Mouse (Mus musculus): ENCODE results near the gene Myh2.

The Myh2 gene

DNA sequence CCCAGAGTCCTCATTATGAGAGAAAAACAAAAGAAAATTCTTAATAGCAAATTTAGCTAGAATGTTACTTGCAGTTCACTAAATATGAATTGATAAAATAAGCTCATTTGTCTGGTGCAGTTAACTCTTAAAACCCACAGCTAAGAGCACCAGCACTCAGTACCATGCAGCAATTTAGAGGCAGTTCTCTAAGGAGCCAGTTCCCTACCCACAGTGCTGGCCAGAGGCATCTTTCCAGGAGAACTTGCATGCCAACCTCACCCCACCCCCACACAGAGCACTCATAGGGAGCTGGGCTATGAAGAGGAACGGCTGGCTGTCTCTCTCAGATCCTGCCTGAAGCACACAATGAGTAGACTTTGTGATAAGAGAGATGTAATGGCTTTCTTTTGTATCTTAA is 17.7 kb upstream of the Myh2 start:
- no peak for DNase-seq

DNA sequence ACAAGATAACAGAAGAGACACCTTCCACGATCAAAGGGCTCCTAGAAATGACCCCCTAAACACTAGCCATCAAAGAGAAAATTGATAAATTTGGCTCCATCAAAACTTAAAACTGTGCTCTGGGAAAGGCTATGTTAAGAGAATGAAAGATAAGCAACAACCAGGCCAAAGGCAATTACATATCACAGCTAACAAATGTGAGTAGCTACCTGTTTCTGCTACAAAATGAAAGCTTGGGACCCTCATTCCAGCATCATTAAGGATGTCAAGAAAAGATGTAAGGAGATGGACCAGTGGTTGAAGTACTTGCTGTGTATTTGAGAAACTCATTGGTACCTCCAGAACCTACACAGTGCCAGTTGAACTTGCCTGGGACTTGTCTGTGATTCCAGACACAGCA is 17.0 kb upstream of the Myh2 start:
- no peak for DNase-seq

DNA sequence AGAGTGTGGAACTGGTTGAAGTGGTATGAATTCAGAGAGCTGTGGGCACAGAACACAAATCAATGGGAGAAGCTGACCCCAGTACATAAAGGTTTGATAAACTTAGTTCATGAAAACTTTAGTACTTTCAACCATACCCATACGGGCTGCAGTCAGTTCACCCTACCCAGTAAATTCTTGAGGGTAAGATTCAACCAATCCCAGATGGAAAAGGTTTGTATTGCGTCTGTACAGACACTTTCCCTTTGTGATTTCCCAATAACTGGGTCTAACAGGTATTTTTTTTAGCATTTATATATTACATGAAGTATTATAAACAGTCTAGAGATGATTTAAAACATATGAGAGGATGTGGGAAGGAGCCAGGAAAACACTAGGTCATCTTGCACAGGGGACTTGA is 15.2 kb upstream of the Myh2 start:
- no peak for DNase-seq

DNA sequence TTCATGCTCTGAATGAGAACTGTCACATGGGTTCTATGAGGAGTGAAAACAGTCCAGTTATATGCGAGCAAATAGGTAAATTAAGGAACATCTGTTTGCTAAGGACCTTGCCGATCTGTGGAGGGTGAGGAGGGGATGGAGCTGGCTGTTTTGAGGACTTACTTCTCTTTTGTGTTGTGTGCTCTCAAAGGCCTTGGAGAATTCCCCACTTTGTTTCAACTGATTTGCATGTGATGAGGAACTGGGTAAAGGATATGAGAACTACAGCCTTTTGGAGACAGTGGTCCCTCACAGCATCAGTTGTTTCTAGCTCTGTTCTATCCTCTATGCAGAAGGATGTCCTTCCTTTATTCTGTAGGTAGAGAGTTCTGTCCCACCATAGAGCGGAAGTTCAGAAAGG is 10.7 kb upstream of the Myh2 start:
- no peak for DNase-seq

DNA sequence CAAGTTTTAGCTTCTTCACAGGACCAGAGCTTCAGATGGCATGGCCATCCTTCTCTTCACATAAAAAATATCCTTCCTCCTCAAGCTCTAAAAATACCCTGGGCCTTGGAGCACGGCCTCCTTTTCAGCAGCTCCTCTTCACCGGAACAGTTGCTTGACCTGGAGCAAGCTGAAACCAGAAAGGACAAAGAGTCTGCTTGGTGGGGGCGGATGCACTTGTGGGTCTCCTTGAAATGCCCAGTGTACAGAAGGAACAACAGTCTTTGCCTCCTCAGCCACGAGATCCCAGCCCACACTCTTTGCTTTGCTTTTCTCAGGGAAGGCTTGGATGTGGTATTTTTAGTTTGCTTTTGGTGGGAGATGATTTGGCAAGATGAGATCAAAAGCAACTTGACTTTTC is 7.1 kb upstream of the Myh2 start:
- no peak for DNase-seq

DNA sequence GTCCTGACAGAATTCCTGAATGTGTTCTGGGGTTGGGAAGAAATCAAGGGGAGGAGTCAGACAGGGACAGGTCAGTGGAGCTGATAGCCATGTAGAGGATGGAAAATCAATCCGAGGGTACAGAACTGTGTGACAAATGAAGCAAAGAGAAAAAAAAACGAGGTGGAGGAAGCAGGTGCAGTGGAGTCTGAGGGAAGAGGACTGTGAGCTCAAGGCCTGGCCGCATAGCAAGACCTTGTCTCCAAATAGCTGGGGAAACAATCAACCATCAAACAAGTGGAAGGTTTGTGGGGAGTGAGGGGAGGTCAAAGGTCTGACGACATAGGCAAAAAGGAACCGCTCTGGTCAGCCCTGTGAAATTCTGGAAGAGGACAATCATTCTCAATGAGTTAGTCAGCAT is 6.0 kb upstream of the Myh2 start:
- DNase-seq, result no peak

DNA sequence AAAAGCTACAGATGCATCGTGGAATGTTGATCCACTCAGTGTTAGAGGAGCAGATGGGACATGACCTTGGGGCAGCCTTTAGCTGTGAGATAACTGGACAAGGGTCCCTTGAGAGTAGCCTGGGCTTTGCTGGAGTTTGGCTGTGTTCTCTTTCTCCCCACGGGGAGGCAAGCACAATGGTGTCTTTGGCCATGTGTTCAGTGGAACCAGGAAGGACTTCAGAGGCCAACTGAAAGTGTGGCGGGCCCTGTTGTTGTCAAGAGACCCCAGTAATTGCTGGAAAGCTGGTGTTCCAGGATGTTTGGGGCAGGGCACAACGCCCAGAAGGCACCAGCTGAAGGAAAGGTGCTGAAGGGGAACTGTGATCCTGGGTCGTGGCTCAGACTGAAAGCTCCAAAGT is 1.5 kb upstream of the Myh2 start:
- DNase-seq, result no peak

DNA sequence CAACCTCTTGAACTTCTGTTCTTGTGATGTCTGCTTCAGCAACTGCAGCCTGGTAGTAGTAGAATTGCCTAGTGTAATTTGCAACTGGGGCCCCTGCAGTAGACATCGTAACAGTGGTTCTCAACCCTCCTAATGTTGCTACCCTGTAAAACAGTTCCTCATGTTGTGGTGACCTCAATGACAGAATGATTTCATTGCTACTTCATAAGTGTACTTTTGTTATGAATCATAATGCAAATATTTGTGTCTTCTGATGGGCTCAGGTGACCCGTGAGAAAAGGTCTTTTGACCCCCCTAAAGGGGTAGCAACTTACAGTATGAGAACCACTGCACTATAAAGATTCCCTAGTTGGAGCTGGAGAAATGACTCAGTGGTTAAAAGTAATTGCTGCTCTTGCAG is 1.6 kb downstream of the Myh2 start:
- DNase-seq, result no peak

DNA sequence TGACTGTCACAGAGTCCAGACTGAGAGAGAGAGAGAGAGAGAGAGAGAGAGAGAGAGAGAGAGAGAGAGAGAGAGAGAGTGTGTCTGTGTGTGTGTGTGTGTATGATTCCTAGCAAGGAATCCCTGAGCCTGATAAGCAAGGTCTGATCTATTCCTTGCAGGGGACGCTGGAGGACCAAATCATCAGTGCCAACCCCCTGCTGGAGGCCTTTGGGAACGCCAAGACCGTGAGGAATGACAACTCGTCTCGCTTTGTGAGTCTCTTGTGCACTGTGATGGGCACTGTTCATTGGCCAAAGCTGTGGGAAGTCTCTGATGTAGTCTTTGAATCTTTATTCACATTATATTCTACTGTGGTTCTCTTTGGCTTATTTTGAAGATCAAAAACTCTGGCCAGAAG is 5.5 kb downstream of the Myh2 start:
- DNase-seq, result no peak

DNA sequence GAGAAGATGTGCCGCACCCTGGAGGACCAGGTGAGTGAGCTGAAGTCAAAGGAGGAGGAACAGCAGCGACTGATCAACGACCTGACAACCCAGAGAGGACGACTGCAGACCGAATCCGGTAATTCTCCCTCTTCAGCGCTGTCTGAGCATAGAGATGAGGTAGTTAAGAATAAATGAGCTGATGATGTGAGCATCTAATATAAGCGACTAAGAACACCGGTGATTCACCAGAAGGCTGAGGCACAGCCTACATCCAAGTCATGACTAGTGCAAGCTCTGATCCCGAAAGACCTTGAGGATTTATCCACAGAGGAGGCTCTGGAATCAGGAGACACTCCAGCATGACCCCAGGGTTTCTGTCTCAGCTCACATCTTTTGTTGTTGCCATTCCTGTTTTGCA is 19.5 kb downstream of the Myh2 start:
- no peak for DNase-seq

DNA sequence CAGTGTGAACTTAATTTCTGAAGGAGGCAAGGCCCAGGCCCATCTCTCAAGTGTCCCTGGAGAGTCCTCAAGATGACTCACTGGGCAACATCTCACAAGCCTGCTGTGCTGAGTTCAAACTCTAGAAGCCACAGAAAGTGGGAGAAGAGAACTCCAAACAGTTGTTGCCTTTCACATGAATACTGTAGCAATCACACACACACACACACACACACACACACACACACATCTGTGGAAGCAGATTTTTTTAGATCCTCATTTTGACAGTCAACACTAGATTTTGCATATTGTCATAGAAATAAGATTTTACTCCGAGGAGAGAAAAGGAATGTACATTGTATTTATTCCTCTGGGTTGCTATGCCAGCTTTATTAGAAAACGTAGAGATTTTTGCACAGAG is 20.0 kb downstream of the Myh2 start:
- no peak for DNase-seq

DNA sequence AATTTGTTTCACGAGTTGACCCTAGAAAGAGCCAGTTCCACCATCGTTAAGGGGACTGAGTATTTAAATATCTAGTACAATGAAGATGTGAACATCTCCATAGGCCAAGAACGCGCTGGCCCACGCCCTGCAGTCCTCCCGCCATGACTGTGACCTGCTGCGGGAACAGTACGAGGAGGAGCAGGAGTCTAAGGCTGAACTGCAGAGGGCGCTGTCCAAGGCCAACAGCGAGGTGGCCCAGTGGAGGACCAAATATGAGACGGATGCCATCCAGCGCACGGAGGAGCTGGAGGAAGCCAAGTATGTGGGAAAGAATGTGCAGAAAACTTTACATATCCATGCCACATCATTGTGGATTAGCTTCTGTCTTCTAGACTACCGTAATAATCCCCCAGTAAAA is 20.7 kb downstream of the Myh2 start:
- no peak for DNase-seq

DNA sequence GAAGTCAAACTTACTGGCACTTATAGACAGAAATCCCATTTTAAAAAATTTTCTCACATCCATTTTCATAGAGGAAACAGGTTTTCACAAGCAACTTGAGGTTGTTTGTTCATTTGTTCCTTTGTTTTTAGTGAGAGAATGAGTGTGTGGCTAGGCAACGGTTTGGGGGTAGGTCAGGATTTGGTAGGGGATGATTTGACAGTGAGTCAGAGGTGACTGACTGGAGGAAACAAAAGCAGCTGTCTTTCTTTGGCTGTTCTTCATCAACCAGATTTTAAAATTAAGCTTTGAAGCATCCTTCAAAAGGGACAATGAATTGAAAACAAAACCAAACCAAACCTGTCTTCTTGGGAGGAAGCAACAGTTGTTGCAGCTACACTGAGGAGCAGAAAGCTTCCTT is 28.5 kb downstream of the Myh2 start:
- DNase-seq, result no peak

DNA sequence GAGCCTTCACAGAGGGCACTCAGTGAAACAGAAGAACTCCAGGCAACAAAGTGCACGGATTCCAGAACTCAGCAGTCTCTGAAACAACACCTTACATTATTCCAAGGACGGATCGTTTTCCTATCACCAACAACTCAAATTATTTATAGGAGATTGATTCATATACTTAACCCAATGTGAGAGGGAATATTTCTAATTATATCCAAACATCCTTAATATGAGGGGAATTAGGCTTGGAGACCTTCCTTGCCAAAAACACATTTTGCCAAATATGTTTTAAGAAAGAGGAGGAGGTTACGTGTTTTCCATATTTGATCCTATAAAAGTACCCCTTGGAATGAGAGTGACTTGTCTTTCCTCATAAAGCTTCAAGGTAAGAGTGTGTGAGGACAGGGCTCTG is 28.9 kb downstream of the Myh2 start, which contains the start of gene Myh1:
Gene Myh1, plus strand, starts transcription at position 301 of the 400 bp plus-strand sequence.
- no peak for DNase-seq

DNA sequence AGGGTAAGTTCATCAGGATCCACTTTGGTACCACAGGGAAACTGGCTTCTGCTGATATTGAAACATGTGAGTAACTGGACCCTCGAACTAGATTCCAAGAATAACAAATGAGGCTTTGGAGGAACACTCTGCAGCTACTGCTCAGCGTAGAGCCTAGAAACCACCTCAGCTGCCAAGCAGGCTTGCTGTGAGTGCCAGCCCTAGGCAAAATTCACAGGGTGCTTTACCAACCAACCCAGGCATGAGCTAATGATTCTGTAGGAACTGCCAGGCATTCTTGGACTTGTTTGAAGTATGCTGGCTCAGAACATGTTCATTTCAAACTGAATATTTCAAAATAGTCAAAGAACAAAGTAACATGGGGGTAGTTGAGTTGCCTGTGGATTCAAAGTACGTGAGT is 33.9 kb downstream of the Myh2 start:
- DNase-seq, result no peak

DNA sequence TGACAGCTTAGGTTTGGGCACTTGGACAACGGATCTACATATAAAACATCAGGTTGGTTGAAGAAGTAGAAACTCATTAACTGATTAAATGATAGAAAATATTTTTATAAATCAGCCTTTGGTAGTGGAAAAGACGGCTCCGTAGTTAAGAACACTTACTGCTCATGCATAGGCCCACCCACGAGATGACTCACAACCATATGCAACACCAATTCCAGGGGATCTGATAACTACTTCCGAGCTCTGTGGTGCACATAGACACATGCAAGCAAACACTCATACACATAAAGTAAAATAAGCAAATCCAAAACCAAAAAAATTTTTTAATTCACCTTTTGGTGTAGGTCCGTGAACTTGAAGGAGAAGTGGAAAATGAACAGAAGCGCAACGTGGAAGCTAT is 51.0 kb downstream of the Myh2 start:
- DNase-seq, result no peak

DNA sequence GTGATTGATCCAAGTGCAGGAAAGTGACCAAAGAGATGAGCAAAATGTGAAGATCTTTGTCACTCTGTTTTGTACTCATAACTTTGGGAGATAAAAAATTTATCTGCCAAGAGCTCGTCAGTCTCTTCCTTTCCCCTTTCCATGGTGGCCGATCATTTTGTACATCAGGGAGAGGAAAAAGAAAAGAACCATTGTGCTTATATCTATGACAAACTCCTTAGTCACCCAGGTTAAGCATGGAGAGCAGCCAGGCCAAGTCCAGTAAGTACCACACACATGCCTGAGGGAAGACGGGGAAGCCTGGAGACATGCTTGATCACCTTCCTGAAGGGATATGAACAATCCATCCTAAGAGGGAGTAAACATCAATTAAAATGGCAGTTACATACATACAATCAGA is 53.6 kb downstream of the Myh2 start:
- no peak for DNase-seq

DNA sequence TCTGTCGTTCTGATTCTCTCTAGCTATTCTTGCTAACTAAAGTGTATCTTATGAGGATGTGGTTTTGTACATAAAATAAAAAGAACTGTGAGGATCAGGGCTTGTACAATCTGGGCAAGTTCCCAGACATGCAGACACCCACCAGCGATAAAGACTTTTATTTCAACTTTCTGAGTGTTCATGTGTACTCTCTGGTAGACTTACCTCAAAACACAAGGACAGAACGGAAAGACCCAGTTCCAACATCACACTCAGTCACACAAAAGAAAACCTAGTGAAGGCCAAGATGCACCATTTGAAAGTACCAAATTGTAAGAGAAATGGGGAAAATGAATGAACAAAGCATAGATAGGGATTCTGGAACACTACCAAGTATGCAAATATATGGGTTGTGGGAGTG is 57.9 kb downstream of the Myh2 start:
- no peak for DNase-seq

DNA sequence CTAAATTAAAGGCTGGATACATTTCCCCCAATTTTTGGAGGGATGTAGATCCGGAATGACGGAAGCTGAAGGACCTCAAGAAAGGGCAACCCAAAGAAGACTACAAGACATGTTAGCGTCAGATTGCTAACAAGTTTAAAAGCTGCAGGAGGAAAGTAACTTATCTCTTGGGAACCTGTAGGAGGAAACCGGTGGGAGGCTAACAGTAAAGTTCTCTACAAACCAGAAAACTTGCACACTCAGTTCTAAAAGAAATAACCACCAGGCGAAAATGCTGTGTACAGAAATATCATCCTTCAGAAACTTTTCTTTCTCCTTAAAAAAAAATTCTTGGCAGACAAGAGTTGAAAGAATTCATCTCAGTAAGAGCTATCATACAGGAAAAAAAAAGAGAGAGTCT is 58.3 kb downstream of the Myh2 start:
- DNase-seq, result no peak

DNA sequence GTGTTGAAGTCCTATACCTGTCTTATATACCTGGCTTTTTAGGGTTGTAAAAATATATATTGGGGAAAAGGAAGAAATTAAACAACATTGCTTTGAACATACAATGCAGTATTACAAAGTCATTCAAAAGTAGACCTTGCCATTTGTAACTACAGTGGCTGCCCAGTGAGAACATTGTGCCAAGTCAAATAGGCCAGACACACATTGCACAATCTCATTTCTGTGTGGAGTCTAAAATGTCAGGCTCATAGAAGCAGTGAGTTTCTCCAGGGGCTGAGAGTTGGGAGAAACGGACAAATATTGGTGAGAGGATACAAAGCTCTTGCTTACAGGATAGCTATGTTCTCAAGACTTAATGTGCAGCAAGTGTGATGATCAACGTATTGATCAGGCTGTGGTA is 59.1 kb downstream of the Myh2 start:
- DNase-seq, result no peak

DNA sequence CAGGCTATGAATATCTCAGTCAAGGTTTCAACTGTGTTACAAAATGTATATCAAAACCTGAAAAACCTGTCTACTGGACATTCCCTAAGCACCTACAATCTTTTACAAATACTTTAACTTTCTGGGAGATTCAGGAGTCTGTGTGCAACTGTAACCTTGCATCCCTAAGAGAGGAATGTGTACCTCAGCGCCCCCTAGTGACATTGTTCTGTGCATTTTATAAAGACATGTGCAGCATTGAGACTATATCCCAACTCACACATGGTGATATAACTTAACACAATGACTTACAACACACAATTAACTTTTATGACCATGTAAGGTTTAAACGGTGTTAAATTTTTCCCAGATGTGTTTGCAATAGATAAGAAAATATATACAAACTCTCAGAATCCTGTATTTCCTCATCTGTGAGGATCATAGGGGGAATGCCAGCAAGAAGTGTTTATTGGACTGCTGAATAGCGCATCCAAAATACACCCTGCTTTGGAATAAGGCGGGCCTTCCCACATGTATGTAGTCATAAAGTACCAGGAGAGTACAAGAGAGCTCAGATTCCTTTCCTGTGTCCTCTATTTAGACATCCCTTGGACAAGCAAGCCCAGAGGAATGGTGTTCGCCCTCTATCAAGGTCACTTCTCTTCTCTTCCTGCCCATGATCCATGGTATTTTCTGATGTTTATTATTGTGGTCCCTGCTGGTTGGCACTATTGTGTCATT is 65.0 kb downstream of the Myh2 start:
- DNase-seq, result no peak

DNA sequence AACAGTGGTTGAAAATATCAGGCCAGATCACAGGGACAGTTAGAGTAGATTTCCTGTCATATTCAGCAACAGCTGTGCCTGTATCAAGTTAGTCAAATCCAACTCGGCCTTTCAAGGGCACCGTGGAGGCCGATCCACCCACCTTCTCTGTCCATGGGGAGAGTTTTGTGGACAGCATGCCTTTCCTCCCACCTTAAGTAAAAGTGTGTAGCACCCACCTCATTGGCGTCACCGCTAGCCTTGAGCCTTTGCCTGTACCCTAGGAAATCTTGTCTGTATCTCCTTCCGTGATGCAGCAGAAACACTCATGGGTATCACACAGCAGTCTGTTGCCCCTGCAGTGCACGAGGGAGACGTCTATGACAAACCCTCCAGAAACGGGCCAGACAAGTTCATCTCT is 66.0 kb downstream of the Myh2 start:
- DNase-seq, result no peak

DNA sequence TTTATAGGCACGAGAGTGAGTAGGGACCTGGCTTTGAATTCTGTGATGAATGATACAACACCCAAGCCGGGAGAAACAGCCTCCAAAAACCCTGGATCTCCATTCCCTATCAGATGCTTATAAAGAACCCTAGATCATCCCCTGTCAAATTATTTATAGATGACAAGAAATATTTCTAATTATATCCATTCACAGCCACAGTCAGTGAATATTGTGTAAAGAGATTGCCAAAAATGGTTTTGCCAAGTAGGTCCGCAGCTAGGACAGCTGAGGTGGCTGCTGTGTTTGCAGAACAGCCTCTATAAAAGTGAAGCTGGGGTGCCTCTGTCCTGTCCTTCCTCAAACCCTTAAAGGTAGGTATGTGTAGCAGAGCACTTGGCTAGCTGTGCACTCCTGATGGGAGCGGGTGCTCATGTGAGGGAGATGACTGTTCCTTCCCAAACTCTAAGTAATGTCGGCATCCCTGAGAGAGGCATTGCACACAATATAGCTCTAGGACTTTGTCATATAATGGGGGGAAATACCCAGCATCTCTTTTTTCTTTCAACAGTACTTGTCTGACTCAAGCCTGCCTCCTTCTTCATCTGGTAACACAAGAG is 66.8 kb downstream of the Myh2 start, which contains the start of gene Myh4:
Gene Myh4, plus strand, starts transcription at position 549 of the 599 bp plus-strand sequence.
- DNase-seq, result no peak

DNA sequence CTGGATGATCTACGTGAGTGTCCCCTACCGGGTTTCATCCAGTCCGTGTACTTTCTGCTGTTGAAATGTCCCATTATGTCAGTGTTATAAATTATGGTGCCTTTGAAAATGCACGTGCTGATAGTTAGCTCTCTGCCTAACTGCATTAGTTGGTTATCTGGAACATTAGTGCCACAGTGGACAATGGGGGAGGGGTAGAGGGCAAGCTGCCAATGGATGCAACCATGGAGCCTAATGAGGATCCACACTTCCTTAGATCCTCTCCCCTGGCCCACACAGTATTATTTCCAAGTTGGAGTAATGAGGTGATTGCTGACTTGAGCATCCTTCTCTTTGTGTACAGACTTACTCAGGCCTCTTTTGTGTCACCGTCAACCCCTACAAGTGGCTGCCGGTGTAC is 70.2 kb downstream of the Myh2 start:
- DNase-seq, result no peak

All from cerebellum, adult 11 months (tissue).